Mouse (Mus musculus) kidney, embryonic 14.5 days (tissue): Measurements from ENCODE around the gene Hist1h2bj. TPM values are rescaled to one million over a fixed set of nuclear protein-coding genes. Genes with fewer than 3 reads are reported as not detected.

Experiments
- ATAC-seq: fragments of 200-750 bp; cut with Nextera tagmentation; 2 replicates; pipeline ENCODE4 v1.8.0; 2017; ENCODE audit warnings: moderate number of reproducible peaks, mild to moderate bottlenecking, moderate TSS enrichment, moderate library complexity; ENCODE audit not compliant: low FRiP score, low TSS enrichment
- H3K27ac ChIP-seq: fragments of 300-500 bp; sonication (generic); 2 replicates; pipeline ENCODE4 v1.5.1; 2014; ENCODE audit warnings: low read depth, mild to moderate bottlenecking, low read length, moderate library complexity, mixed read lengths
- H3K27me3 ChIP-seq: fragments of 300-500 bp; sonication (generic); 2 replicates; pipeline ENCODE4 v1.6.1; 2014; ENCODE audit warnings: mild to moderate bottlenecking, low read length; ENCODE audit not compliant: control insufficient read depth, insufficient read depth
- H3K36me3 ChIP-seq: fragments of 300-500 bp; sonication (generic); 2 replicates; pipeline ENCODE4 v1.6.1; 2014; ENCODE audit warnings: low read length, mixed read lengths; ENCODE audit not compliant: control insufficient read depth, insufficient read depth
- H3K4me1 ChIP-seq: fragments of 300-500 bp; sonication (generic); 2 replicates; pipeline ENCODE4 v1.6.1; 2014; ENCODE audit warnings: low read length, mixed read lengths; ENCODE audit not compliant: control insufficient read depth, insufficient read depth
- H3K4me2 ChIP-seq: fragments of 300-500 bp; sonication (generic); replicated peaks from 2 replicates; pipeline ENCODE4 v1.6.1; 2014; ENCODE audit warnings: low read depth, mild to moderate bottlenecking, low read length
- H3K4me3 ChIP-seq: fragments of 300-500 bp; sonication (generic); 2 replicates; pipeline ENCODE4 v1.5.1; 2014; ENCODE audit warnings: mild to moderate bottlenecking, low read length
- H3K9ac ChIP-seq: fragments of 300-500 bp; sonication (generic); 2 replicates; pipeline ENCODE4 v1.6.1; 2014; ENCODE audit warnings: low read depth, mild to moderate bottlenecking, low read length, moderate library complexity
- H3K9me3 ChIP-seq: fragments of 300-500 bp; sonication (generic); 2 replicates; pipeline ENCODE4 v1.6.1; 2016; ENCODE audit warnings: low read length; ENCODE audit not compliant: control insufficient read depth
- WGBS: fragments of 180-500 bp; shearing (Covaris S2); extraction: QIAGEN DNeasy Blood & Tissue Kit; methylation state at CpG from one replicate; pipeline ENCODE4 v1.1.7; 2014; 5-methylcytosine and 5-hydroxymethylcytosine counted together
- polyA plus RNA-seq: library from polyadenylated mRNA; unstranded; fragments of >200 nt; fragmentation: Nextera tagmentation; extraction: Ambion mirVana; gene quantifications from 2 replicates; pipeline ENCODE4 v1.2.1, GENCODE M21; 2014

Hist1h2bj gene
- polyA plus RNA-seq, 1 experiment from 2014 or later, result 18.7 TPM

DNA sequence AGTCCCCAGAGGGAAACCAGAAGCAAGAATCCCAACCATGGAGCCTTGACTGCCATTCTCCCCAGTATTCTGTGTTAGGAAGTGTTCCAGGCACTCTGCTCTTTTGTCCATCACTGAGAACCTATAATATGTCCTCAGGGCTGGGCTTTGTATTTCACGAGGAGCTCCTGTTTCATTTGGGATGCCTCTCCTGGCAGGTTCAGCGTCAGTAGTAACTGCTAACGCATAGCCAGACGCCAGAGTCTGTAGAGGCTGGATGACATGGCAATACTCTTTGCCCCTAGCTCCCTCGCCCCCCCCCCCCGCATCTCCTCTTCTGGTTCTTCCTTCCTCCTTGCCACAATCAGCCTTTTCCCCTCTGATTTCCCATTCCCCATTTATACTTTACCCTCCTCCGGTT, 33.4 kb upstream of the Hist1h2bj start, which contains the start of gene Prss16:
Prss16 (minus strand) TSS at position 101 of the 400 bp plus-strand sequence.
- ATAC-seq, result no peak
- no peak within 1 kb of the TSS for H3K9ac ChIP-seq
- 28% methylated on average over 6 of the region's 7 CpGs for WGBS
- no peaks in the 10 kb centered on the region for H3K36me3 ChIP-seq
- H3K27me3 ChIP-seq, result peaks cover 84% of the 10 kb centered on the region
- H3K27ac ChIP-seq, result no peak within 1 kb of the TSS
- H3K4me2 ChIP-seq, result no peak within 1 kb of the TSS
- H3K4me1 ChIP-seq, result peaks cover 8% of the 10 kb centered on the region
- no peak within 1 kb of the TSS for H3K4me3 ChIP-seq
- no peaks in the 10 kb centered on the region for H3K9me3 ChIP-seq

GRCm38 (mm10) chr13:22013716-22014115, 29.3 kb upstream of the Hist1h2bj start:
- Histone ChIP-seq H3K27ac (no peak overlapping the region), H3K36me3 (no peaks in the 10 kb centered on the region), H3K9ac (no peak overlapping the region), H3K4me3 (peak overlapping the region; percentile 9; the same call in 1 of the 2 replicates), H3K27me3 (peaks cover 70% of the 10 kb centered on the region), H3K4me2 (no peak overlapping the region), H3K4me1 (no peaks in the 10 kb centered on the region; the same call in 1 of the 2 replicates), H3K9me3 (no peaks in the 10 kb centered on the region)
- no peak for ATAC-seq
- WGBS, result 15% methylated on average over 13 of the region's 13 CpGs

GRCm38 (mm10) chr13:22014411-22014845, 28.6 kb upstream of the Hist1h2bj start:
- Histone ChIP-seq H3K36me3 (no peaks in the 10 kb centered on the region), H3K27ac (no peak overlapping the region), H3K9me3 (no peaks in the 10 kb centered on the region), H3K4me3 (peak overlapping the region; percentile 19), H3K4me2 (peak overlapping the region; percentile 10), H3K9ac (no peak overlapping the region), H3K27me3 (peaks cover 67% of the 10 kb centered on the region), H3K4me1 (no peaks in the 10 kb centered on the region; the same call in 1 of the 2 replicates)
- WGBS, result 12% methylated on average over 17 of the region's 17 CpGs
- 0 out of 2 replicates have a peak, but pooled peaks have one; percentile 26 for ATAC-seq

GRCm38 (mm10) chr13:22015479-22016450, 27.2 kb upstream of the Hist1h2bj start:
- peaks cover 53% of the 10 kb centered on the region for H3K27me3 ChIP-seq
- peak overlapping the region; percentile 8; the same call in 1 of the 2 replicates for H3K4me3 ChIP-seq
- no peaks in the 10 kb centered on the region for H3K36me3 ChIP-seq
- H3K4me2 ChIP-seq, result no peak overlapping the region
- WGBS, result 16% methylated on average over 27 of the region's 27 CpGs
- H3K9me3 ChIP-seq, result no peaks in the 10 kb centered on the region
- peak; percentile 83 for ATAC-seq
- no peak overlapping the region for H3K9ac ChIP-seq
- H3K4me1 ChIP-seq, result no peaks in the 10 kb centered on the region; the same call in 1 of the 2 replicates
- H3K27ac ChIP-seq, result no peak overlapping the region

DNA sequence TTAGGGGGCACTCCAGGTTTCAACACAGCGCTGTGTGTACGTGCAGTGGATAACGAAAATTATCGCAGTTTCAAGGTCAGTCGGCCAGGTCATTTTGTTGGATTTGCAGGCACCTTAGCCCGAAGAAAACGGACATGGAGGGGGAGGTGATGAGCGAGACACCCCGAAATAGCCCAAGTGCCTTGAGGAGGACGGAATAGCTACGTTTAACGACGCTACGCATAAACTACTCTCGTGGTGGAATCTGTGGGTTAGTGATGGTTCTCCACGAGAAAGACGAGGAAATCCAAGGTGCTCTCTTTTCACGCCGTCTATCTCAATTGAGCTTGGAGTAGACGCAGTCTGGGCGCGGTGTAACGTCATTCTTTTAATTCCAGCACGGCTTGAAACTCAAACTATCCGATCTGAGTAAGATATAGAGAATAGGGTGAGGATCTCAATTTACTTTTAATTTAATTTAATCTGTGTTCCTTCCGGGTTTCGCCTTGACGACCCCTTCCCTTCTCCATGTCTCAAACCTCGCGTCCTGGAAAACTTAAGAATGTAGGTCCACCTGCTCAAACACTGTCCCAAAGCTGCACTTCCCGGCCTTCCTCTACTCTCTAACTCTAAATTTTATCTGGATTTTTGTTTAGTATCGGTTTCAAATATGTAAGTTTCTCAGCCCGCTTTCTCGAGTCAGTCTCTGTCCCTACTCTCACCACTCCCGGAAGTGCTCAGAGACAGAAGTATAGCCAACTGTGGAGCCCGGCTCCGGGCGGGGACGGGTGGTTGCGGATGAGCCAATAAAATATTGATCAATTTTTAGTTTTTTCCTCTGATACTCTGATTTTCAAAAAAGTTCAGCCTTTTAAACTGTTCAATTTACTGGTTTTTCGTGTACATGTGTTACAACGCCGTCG, 22.8 kb upstream of the Hist1h2bj start:
- WGBS, result under 1% methylated on average over 44 of the region's 44 CpGs
- peak overlapping the region; percentile 40; the same call in 1 of the 2 replicates for H3K9ac ChIP-seq
- ATAC-seq, result no peak

GRCm38 (mm10) chr13:22020901-22021339, 22.1 kb upstream of the Hist1h2bj start:
- H3K36me3 ChIP-seq, result no peaks in the 10 kb centered on the region
- peak overlapping the region; percentile 77 for H3K4me2 ChIP-seq
- ATAC-seq, result peak; percentile 67; the same call in 1 of the 2 replicates
- no peaks in the 10 kb centered on the region for H3K4me1 ChIP-seq
- under 1% methylated on average over 8 of the region's 8 CpGs for WGBS
- peak overlapping the region; percentile 43 for H3K4me3 ChIP-seq
- no peaks in the 10 kb centered on the region for H3K9me3 ChIP-seq
- no peak overlapping the region for H3K27ac ChIP-seq
- H3K27me3 ChIP-seq, result peaks cover 20% of the 10 kb centered on the region
- H3K9ac ChIP-seq, result no peak overlapping the region; the same call in 1 of the 2 replicates

More for the DNA sequence above, 22.8 kb upstream of the Hist1h2bj start:
- Histone ChIP-seq H3K27me3 (peaks cover 24% of the 10 kb centered on the region), H3K36me3 (no peaks in the 10 kb centered on the region), H3K27ac (no peak overlapping the region), H3K9me3 (no peaks in the 10 kb centered on the region), H3K4me1 (no peaks in the 10 kb centered on the region), H3K4me3 (peak overlapping the region; percentile 43), H3K4me2 (peak overlapping the region; percentile 77)

DNA sequence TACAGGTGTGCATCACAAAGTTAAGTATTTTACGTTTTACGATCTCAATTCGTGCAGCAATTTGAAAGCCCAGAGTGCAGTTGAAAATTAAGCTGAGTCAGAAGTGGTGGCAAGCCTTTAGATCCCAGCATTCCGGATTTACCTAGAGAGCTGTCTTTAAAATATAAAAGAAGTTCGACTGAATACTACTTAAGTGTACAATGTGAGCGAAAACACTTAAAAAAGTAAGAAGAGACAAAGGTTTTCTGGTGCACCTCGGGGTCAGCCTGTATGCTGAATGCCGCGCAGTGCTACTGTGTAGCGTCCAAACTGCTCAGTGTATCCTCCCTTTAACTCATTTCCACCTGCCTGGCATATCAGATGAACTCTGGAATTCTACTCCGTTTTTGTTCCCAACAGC, 21.4 kb upstream of the Hist1h2bj start:
- H3K9ac ChIP-seq, result peak overlapping the region; percentile 35; the same call in 1 of the 2 replicates
- under 1% methylated on average over 11 of the region's 11 CpGs for WGBS
- H3K4me3 ChIP-seq, result peak overlapping the region; percentile 43
- H3K4me1 ChIP-seq, result no peaks in the 10 kb centered on the region
- no peaks in the 10 kb centered on the region for H3K36me3 ChIP-seq
- peak; percentile 36; the same call in 1 of the 2 replicates for ATAC-seq
- no peaks in the 10 kb centered on the region for H3K9me3 ChIP-seq
- no peak overlapping the region for H3K27ac ChIP-seq
- H3K4me2 ChIP-seq, result peak overlapping the region; percentile 77
- H3K27me3 ChIP-seq, result peaks cover 16% of the 10 kb centered on the region

- no peak overlapping the region for H3K9ac ChIP-seq
- peak; percentile 80 for ATAC-seq
- H3K4me2 ChIP-seq, result peak overlapping the region; percentile 77
These were observed 20.8 kb upstream of the Hist1h2bj start for GRCm38 (mm10) chr13:22022241-22022640.

More at GRCm38 (mm10) chr13:22022241-22022640, 20.8 kb upstream of the Hist1h2bj start:
- H3K36me3 ChIP-seq, result no peaks in the 10 kb centered on the region
- no peaks in the 10 kb centered on the region for H3K4me1 ChIP-seq
- peaks cover 16% of the 10 kb centered on the region for H3K27me3 ChIP-seq
- WGBS, result under 1% methylated on average over 9 of the region's 9 CpGs
- no peaks in the 10 kb centered on the region for H3K9me3 ChIP-seq
- no peak overlapping the region for H3K27ac ChIP-seq
- H3K4me3 ChIP-seq, result peak overlapping the region; percentile 43
